Mouse (Mus musculus): Measurements from ENCODE around the gene Babam2.

GRCm38 (mm10) chr5:31696971-31697643 lies 377 bp upstream of the Babam2 start, which contains the start of gene Rbks:
- TF ChIP-seq CTCF (IDR thresholded peaks at IDR 0.05; ENCODE audit: low read depth, low read length) (no peak), GATA1 (IDR thresholded peaks at IDR 0.05; ENCODE audit: borderline replicate concordance, low read length) (no peak), TAL1 (conservative IDR thresholded peaks at IDR 0.05; ENCODE audit: low read depth, low read length) (no peak)
